Mouse (Mus musculus) 3T3-L1 (cell line): ENCODE measurements around the gene Rgs14.

Source experiments
- DNase-seq: peaks from one replicate; pipeline ENCODE4 v3.0.0-alpha.2; 2015; ENCODE audit warnings: low read depth, low spot score

Gene Rgs14

GRCm38 (mm10) chr13:55344286-55344685, 25.2 kb upstream of the Rgs14 start:
- DNase-seq = no peak

GRCm38 (mm10) chr13:55346745-55347144, 22.8 kb upstream of the Rgs14 start:
- DNase-seq = no peak

DNA sequence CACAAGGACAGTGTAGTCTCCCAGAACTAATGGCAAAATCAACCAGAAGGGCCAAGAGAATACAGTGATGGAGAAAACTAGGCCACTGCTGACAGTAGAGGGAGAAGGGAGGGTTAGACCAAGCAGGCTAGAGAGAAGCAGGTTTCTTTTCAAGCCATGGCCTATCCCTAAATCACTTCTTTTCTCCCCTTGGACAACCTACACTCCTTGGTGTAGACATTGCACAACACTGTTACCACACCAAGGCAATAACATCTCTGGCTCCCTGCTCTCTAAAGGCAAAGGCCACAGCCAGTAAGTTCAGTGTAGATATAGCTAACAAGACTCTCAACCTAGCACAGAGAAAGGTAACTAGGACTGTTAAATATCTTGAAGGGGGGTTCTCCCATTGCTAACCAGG, 8.4 kb upstream of the Rgs14 start:
- peak; percentile 12 for DNase-seq

GRCm38 (mm10) chr13:55361974-55362452, 7.5 kb upstream of the Rgs14 start:
- no peak for DNase-seq

- peak; percentile 99 for DNase-seq
Measured at GRCm38 (mm10) chr13:55362453-55363060, 7.0 kb upstream of the Rgs14 start, which contains the start of gene Lman2. Gene Lman2 (minus strand): TSS chr13:55362783.

DNA sequence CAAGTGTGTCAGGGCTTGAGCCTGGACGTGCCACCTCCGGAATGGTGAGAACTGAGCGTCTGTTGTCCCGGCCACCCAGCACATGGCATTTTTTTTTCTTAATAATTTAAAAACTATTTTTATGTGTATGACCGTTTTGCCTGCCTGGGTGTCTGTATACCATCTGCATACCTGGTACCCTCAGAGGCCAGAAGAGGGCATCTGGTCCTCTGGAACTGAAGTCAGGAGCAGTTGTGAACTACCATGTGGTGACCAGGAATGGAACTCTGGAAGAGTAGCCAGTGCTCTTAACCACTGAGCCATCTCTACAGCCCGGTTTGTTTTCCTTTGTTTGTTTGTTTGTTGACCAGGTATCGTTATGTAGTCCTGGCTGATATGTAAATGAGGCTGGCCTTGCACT, 1.1 kb upstream of the Rgs14 start:
- DNase-seq = peak; percentile 15

- DNase-seq = no peak
Measured at GRCm38 (mm10) chr13:55370234-55370633, 702 bp downstream of the Rgs14 start.

- no peak for DNase-seq
Measured at GRCm38 (mm10) chr13:55371007-55371681, 1.6 kb downstream of the Rgs14 start.

DNA sequence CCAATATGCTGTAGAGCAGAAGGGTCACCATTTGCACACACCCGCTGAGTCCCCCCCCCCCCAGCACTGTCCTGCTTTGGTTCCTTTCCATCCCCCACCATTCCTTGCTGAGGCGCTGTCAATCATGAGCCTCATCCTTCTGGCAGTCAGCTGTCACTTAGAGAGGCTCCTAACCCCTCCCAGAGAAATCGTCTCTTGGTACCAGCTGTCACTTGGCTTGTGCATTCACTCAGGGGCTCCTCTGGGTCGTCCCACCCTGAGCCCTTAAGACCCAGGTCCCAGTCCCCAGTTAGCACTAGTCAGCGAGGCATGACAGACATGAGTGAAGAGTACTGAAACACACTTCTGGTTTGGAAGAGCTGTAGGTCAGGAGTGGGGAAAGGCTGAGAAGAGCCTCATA, 2.2 kb downstream of the Rgs14 start:
- DNase-seq = no peak

DNA sequence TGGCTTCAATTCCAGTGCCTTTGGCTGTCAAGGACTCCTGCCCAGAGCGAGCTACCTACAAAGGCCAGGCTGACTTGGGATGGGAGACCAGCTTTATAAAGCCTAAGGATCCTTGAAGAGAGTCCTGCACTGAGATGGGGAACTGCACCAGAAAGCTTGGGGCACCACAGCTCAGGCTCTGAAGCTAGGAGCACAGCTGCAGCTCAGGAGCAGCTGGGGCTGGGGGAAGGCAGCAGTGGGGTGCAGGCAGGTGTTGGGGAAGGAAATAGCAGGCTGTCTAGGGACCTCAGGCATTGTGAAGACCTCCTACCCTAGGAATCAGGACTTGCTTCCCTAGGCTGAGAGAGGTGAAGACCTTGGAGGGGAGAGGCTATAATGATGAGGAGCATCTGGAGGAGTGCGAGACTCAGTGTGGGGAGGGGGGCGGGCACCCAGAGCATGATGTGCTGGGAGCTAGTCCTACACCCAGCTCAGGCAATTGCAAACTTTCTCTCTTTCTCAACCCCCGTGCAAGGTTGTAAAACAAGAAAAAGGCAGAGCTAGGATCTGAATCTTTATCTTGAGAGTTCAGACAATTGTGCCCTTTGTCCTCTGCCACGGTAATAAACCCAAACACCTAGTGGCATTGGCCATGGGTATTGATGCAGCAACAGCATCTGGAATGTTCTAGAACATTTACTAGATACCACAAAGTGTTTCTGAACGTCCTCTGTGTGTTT, 4.8 kb downstream of the Rgs14 start:
- no peak for DNase-seq

GRCm38 (mm10) chr13:55375877-55376276, 6.3 kb downstream of the Rgs14 start:
- DNase-seq = no peak

DNA sequence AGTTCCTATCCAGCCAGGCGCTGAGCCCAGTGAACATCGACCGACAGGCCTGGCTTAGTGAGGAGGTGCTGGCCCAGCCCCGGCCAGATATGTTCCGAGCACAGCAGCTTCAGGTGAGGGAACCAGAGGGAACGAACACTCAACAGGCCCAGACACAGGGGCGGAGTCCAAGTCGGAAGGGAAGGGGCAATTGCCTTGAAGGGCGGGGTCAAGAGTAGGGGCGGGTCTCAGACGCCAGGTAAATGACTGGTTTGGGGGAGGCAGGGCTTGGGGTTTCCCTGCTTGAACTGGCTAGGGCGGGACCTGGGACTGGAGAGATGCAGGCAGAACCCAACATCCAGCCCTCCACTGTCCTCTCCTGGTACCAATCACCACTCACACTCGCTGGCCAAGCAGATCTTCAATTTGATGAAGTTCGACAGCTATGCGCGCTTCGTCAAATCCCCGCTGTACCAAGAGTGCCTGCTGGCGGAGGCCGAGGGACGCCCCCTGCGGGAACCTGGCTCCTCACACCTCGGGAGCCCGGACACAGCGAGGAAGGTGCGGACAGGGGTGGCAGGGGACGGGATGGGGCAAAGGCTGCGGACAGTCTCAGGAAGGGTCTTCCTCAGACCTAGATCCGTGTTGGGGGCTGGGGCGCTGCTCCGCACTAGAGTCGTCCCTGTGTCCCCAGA, 9.5 kb downstream of the Rgs14 start:
- no peak for DNase-seq

- DNase-seq = no peak
Measured at GRCm38 (mm10) chr13:55381790-55382189, 12.3 kb downstream of the Rgs14 start.

- no peak for DNase-seq
Measured at GRCm38 (mm10) chr13:55390644-55391043, 21.1 kb downstream of the Rgs14 start.

DNA sequence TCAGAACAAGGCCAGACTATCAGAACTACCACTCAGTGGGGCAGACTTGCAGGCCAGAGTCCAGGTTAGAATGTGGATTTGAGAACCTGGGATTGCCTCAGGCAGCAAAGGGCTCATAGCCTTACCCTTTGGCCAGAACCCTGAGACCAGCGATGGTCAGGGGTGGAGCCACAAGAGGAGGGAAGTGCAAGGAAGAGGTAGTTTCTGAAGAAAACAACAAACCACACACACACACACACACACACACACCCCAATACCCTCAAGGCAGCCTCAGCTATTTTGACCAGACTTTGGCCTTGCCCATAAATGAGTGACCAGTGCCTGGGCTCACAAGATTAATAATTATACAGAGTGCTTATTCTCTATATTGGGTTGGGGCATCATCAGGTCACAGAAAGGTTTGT, 22.1 kb downstream of the Rgs14 start:
- DNase-seq = no peak

- peak; percentile 23 for DNase-seq
Measured at GRCm38 (mm10) chr13:55392933-55393332, 23.4 kb downstream of the Rgs14 start.

GRCm38 (mm10) chr13:55398088-55398487, 28.6 kb downstream of the Rgs14 start, which contains the start of gene Slc34a1:
Gene Slc34a1 (plus strand): TSS chr13:55398187.
- DNase-seq = no peak

DNA sequence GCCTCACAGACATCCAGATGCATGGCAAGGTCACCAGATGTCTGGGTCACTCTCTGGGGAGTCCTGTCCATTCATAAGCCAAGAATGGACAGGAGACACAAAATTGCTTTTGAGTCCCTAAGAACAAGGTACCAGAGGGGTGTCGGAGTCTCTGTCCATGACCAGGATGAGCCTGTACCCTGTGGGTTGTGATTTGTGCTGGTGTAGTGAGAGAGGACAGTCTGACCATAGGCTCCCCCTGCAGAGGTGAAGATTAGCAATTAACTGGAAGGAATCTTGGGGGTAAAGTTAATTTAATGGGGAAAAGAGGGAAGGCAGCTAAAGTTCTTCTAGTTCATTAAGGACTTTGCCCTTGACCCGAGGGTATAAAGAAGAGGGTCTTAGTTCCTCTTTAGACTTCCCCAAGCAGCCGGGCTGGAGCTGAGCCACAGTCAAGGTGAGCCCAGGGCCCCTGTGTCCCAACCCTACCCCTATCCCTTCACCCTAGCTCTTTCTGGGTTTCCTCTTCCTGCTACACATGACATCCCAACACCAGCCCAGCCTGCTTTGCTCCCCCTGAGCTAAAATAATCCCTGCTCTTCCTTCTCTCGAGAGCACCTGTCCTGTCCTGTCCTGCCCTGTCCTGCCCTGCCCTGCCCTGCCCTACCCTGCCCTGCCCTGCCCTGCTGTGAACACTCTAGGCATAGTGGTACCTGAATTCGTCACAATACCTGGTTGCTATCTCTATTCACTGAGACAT, 29.9 kb downstream of the Rgs14 start:
- DNase-seq = no peak

GRCm38 (mm10) chr13:55400039-55400346, 30.5 kb downstream of the Rgs14 start:
- DNase-seq = no peak

DNA sequence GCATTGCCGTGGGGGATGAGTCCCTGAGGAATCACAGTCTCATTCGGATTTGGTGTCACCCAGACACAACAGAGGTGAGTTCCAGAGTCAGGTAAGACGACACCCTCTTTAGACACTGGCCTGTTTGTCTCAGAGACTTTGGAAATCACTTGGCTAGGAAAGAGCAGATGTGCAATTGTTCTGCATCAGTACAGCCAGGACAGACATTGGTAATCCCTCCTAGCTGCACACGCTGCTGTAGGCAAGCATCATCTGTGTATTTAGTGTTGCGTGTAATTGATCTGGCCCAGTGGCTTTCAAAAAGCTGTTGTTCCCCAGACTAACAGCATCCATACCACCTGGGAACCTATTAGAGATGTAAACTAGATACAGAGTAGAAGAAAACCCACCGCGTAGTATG, 33.7 kb downstream of the Rgs14 start:
- no peak for DNase-seq
